Mouse (Mus musculus): ENCODE measurements around the gene Tat. TPM values are rescaled to one million over a fixed set of nuclear protein-coding genes. Genes with fewer than 3 reads are reported as not detected.

Tat gene
- 0.16 and 0.20 TPM in 2 replicates for polyA plus RNA-seq (2015; fragmentation: Nextera tagmentation; extraction: Ambion mirVana)

GRCm38 (mm10) chr8:109990224-109990623 is at the start of gene Tat:
TSS of gene Tat (plus strand) at chr8:109990437.
- DNase-seq: no peak
- Histone ChIP-seq H3K9me3 (replicated peaks) (no peaks in the 10 kb centered on the region), H3K4me3 (replicated peaks) (no peak within 1 kb of the TSS), H3K9ac (no peak within 1 kb of the TSS), H3K27me3 (no peaks in the 10 kb centered on the region), H3K27ac (no peak within 1 kb of the TSS), H3K4me1 (replicated peaks) (no peaks in the 10 kb centered on the region), H3K36me3 (no peaks in the 10 kb centered on the region), H3K4me2 (no peak within 1 kb of the TSS)
- no peak for ATAC-seq (ENCODE audit: low read depth)
- 67% methylated on average over 8 of the region's 8 CpGs for whole genome bisulfite sequencing (ENCODE audit: insufficient replicate concordance)

- no peak overlapping the region for H3K27ac ChIP-seq
- no peak for DNase-seq
- H3K9me3 ChIP-seq (replicated peaks): no peaks in the 10 kb centered on the region
- no peak overlapping the region for H3K4me3 ChIP-seq (replicated peaks)
- no peak overlapping the region for H3K4me2 ChIP-seq
- no peak overlapping the region for H3K9ac ChIP-seq
- 75% methylated on average over 2 of the region's 2 CpGs for WGBS (ENCODE audit: insufficient replicate concordance)
- peaks cover 9% of the 10 kb centered on the region for H3K27me3 ChIP-seq
- ATAC-seq (ENCODE audit: low read depth): no peak
- H3K36me3 ChIP-seq: peaks cover 59% of the 10 kb centered on the region
- H3K4me1 ChIP-seq (replicated peaks): peaks cover 10% of the 10 kb centered on the region
Observed at GRCm38 (mm10) chr8:109941606-109942360, 48.5 kb upstream of the Tat start.

DNA sequence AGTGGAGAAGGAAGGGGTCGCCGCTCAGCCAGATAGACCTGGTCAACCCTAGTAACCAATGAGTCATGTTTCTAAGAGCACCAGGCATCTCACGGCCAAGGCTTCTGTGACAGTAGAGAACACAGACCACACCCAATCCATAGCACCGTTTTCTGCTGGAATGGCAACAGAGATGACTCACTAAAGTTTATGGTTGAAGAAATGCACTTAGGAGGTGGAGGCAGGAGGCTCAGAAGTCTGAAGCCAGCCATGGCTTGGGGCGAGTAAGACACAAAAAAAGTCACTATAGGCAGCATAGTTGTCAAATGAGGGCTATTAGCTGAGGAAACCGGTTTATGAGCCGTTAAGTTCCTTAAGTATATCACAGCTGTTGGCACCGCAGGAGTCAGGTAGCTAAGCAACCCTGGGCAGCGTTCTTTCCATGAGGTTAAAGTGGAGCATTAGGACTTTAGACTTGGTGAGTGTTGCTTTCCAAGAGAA is 45.0 kb upstream of the Tat start:
- WGBS (ENCODE audit: insufficient replicate concordance): 57% methylated on average over 9 of the region's 9 CpGs
- Histone ChIP-seq H3K27ac (no peak overlapping the region), H3K36me3 (peaks cover 32% of the 10 kb centered on the region), H3K4me3 (replicated peaks) (no peak overlapping the region), H3K4me2 (no peak overlapping the region), H3K4me1 (replicated peaks) (peaks cover 10% of the 10 kb centered on the region), H3K9ac (no peak overlapping the region), H3K27me3 (peaks cover 42% of the 10 kb centered on the region), H3K9me3 (replicated peaks) (no peaks in the 10 kb centered on the region)
- no peak for DNase-seq
- no peak for ATAC-seq (ENCODE audit: low read depth)

DNA sequence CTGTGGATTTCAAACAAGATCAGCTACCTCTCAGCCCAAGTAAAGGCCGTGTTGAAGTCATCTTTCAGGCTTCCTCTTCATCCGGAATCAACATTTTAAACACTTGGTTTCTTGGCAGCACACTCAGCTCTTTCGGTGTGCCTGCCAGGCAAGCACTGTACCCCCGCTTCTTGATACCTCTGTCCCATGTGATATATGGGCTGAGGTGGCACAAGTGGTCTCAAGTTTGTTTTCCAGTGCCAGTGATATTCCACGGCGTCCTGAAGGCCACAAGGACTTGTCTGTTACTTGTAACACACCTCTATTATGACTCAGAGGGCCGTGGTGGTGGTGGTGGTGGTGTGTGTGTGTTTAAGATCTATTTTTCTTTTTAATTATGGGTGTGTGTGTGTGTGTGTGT is 44.5 kb upstream of the Tat start:
- Histone ChIP-seq H3K9me3 (replicated peaks) (no peaks in the 10 kb centered on the region), H3K27ac (no peak overlapping the region), H3K9ac (no peak overlapping the region), H3K4me3 (replicated peaks) (no peak overlapping the region), H3K4me1 (replicated peaks) (peaks cover 10% of the 10 kb centered on the region), H3K36me3 (peaks cover 27% of the 10 kb centered on the region), H3K27me3 (peaks cover 42% of the 10 kb centered on the region), H3K4me2 (no peak overlapping the region)
- 75% methylated on average over 7 of the region's 7 CpGs for WGBS (ENCODE audit: insufficient replicate concordance)
- DNase-seq (no peak), ATAC-seq (ENCODE audit: low read depth) (no peak)

DNA sequence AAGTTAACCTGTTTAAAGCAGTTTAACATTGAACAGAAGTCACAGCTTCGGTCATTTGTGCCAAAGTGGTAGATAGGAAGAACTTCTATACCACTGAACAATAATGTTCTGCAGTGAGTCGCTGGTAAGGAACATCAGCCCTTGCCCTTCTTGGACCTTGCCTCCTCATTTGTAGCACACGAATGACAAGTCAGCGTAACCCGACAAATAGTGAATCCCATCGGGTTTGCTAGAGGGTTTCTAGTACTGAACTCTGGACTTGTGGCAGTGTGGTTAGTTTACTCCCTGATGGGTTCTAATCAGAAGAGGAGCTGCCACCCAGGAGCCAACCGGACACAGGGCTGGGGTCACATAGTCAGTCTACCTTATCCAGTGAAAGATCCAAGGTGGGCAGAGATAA is 44.0 kb upstream of the Tat start:
- Histone ChIP-seq H3K4me3 (replicated peaks) (no peak overlapping the region), H3K27ac (no peak overlapping the region), H3K4me2 (no peak overlapping the region), H3K9ac (no peak overlapping the region), H3K27me3 (peaks cover 46% of the 10 kb centered on the region), H3K4me1 (replicated peaks) (peaks cover 10% of the 10 kb centered on the region), H3K9me3 (replicated peaks) (no peaks in the 10 kb centered on the region), H3K36me3 (peaks cover 21% of the 10 kb centered on the region)
- 75% methylated on average over 7 of the region's 7 CpGs for WGBS (ENCODE audit: insufficient replicate concordance)
- DNase-seq: no peak
- ATAC-seq (ENCODE audit: low read depth): no peak

GRCm38 (mm10) chr8:109947447-109948284 is 42.6 kb upstream of the Tat start:
- Histone ChIP-seq H3K4me1 (replicated peaks) (peaks cover 10% of the 10 kb centered on the region), H3K36me3 (peaks cover 11% of the 10 kb centered on the region; the same call in 1 of the 2 replicates), H3K9ac (no peak overlapping the region), H3K27ac (no peak overlapping the region), H3K27me3 (peaks cover 58% of the 10 kb centered on the region), H3K4me2 (peak overlapping the region; percentile 33), H3K4me3 (replicated peaks) (peak overlapping the region; percentile 13; the same call in 1 of the 2 replicates), H3K9me3 (replicated peaks) (no peaks in the 10 kb centered on the region)
- peak; percentile 18; the same call in 1 of the 2 replicates for ATAC-seq (ENCODE audit: low read depth)
- WGBS (ENCODE audit: insufficient replicate concordance): 6% methylated on average over 26 of the region's 26 CpGs
- DNase-seq: no peak

DNA sequence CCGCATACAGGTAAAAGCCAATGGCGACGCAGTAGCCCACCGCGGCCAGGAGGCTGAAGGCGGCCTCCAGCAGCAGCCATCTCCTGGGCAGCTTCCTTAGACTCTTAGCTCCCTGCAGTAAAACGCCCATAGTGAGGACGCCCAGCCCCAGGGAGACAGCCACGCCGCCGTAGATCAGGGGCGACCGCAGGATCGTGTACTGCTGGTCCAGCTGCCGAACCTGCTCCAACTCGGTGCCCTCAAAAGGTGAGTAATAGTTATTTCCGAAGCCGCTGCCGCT is 42.0 kb upstream of the Tat start:
- no peak for DNase-seq
- Histone ChIP-seq H3K9me3 (replicated peaks) (no peaks in the 10 kb centered on the region), H3K4me2 (peak overlapping the region; percentile 33), H3K4me3 (replicated peaks) (peak overlapping the region; percentile 13; the same call in 1 of the 2 replicates), H3K4me1 (replicated peaks) (peaks cover 9% of the 10 kb centered on the region), H3K27ac (no peak overlapping the region), H3K36me3 (peaks cover 11% of the 10 kb centered on the region; the same call in 1 of the 2 replicates), H3K27me3 (peaks cover 61% of the 10 kb centered on the region), H3K9ac (no peak overlapping the region)
- 7% methylated on average over 19 of the region's 19 CpGs for WGBS (ENCODE audit: insufficient replicate concordance)
- no peak for ATAC-seq (ENCODE audit: low read depth)

DNA sequence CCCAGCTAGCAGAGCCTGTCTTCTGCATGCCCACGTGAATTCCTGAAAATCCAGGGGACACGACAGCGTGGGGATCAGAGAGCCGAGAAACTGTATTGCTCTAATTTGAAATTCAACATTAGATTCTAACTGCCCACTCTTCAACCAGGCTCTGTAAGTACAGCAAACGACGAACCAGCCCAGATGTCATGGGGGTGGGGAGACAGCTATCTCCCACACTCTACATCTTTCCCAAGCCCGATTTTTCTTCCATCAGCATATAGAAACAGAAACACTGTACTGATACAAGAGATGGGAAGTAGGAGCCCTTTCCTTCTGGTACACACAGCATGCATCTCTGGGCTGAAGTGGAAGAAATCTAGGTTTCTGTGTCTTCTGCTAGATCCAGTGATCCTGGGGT is 38.1 kb upstream of the Tat start:
- no peaks in the 10 kb centered on the region for H3K9me3 ChIP-seq (replicated peaks)
- no peak overlapping the region for H3K27ac ChIP-seq
- DNase-seq (no peak), ATAC-seq (ENCODE audit: low read depth) (no peak)
- H3K9ac ChIP-seq: no peak overlapping the region
- no peak overlapping the region for H3K4me3 ChIP-seq (replicated peaks)
- H3K4me2 ChIP-seq: no peak overlapping the region
- WGBS (ENCODE audit: insufficient replicate concordance): 62% methylated on average over 7 of the region's 7 CpGs
- no peaks in the 10 kb centered on the region for H3K36me3 ChIP-seq
- peaks cover 51% of the 10 kb centered on the region for H3K27me3 ChIP-seq
- peaks cover 3% of the 10 kb centered on the region for H3K4me1 ChIP-seq (replicated peaks)

DNA sequence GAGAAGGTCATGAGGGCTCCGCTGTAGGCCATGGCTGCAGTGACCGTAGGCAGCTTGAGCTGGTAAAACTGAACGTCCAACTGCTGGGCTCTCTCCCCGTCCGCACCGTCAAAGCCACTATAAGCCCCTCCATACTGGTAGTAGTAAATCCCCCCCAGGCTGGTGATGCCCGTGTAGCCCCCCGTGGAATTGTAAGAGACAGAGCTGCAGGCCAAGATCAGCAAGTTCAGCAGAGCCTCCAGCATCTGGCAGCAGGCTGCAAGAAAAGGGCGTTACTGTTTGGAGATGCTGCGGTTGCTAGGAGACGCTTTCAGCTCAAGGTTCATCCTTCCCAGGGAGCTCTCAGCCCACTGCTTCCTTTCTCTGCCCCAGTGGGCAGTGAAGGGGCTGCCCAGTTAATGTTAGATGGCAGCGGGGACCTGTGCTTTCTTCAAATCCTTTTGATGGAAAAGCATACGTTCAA is 35.7 kb upstream of the Tat start:
- DNase-seq (no peak), ATAC-seq (ENCODE audit: low read depth) (no peak)
- Histone ChIP-seq H3K9me3 (replicated peaks) (no peaks in the 10 kb centered on the region), H3K27ac (no peak overlapping the region), H3K36me3 (no peaks in the 10 kb centered on the region), H3K9ac (no peak overlapping the region), H3K4me1 (replicated peaks) (peaks cover 9% of the 10 kb centered on the region), H3K4me3 (replicated peaks) (no peak overlapping the region), H3K27me3 (peaks cover 37% of the 10 kb centered on the region), H3K4me2 (no peak overlapping the region)
- WGBS (ENCODE audit: insufficient replicate concordance): 56% methylated on average over 13 of the region's 13 CpGs

DNA sequence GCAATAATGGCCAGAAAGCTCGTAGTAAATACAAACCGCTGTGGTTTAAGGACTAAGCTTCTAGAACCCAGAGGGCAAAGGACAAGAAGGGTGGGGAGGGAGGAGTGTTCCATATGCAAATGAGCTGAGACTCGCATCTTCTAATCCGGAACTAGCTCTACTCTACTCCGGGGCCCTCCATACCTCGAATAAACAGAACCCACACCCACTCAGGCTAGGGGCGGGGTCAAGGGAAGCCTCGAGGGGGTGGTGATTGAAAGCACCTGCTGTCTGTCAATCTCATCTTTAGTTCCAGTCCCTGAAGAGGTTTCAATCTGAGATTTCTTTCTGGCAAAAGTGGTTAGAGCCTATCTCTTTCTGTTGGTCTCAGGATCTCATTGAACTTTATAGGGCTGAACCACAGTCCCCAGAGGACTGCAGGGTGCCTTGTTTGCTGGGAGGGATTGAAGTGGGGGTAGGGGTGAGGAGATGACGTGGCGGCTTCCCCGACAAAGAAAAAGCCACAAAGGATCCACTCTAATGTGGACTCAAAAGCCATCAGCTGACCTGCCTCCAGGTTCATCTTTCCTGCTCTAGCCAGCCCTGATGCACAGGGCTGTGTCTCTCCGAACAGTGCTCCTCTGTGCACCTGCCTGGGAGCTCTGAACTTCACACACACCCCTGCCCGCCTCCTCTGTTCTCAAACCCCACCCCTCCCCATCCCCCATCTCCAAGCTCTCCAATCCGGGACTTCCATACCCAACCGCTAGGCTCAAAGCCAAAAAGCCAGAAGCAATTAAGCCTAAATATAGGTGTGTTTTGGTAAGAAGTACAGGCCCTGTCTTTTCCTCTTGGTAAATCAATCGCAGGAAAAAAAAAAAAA is 32.8 kb upstream of the Tat start:
- H3K27ac ChIP-seq: no peak overlapping the region
- no peak for DNase-seq
- peaks cover 18% of the 10 kb centered on the region for H3K4me1 ChIP-seq (replicated peaks)
- no peak overlapping the region for H3K9ac ChIP-seq
- H3K9me3 ChIP-seq (replicated peaks): no peaks in the 10 kb centered on the region
- H3K4me3 ChIP-seq (replicated peaks): no peak overlapping the region
- ATAC-seq (ENCODE audit: low read depth): no peak
- H3K4me2 ChIP-seq: peak overlapping the region; percentile 20; the same call in 1 of the 2 replicates
- WGBS (ENCODE audit: insufficient replicate concordance): 14% methylated on average over 16 of the region's 16 CpGs
- no peaks in the 10 kb centered on the region for H3K36me3 ChIP-seq
- H3K27me3 ChIP-seq: peaks cover 46% of the 10 kb centered on the region

Data from liver, embryonic 13.5 days (tissue).